Mouse (Mus musculus) hindbrain, postnatal 0 days (tissue): ENCODE measurements around the gene Gfpt2. TPM values are rescaled to one million over a fixed set of nuclear protein-coding genes. Genes with fewer than 3 reads are reported as not detected.
"Not testable (repeated sequence)": the region's sequence is repeated elsewhere in the genome, so short reads cannot be mapped to it uniquely, and the experiment has no call there.

Source experiments
- ATAC-seq: fragments of 200-750 bp; cut with Nextera tagmentation; 2 replicates; pipeline ENCODE4 v1.8.0; 2017; ENCODE audit warnings: mild to moderate bottlenecking, moderate TSS enrichment, moderate library complexity
- DNase-seq: peaks from one replicate; pipeline ENCODE4 v3.0.0-alpha.2; 2015; ENCODE audit warnings: low spot score
- H3K27ac ChIP-seq: fragments of 300-500 bp; sonication (generic); 2 replicates; pipeline ENCODE4 v1.5.1; 2014; ENCODE audit warnings: mild to moderate bottlenecking
- H3K27me3 ChIP-seq: fragments of 300-500 bp; sonication (generic); 2 replicates; pipeline ENCODE4 v1.6.1; 2014; ENCODE audit warnings: low read length, mixed read lengths; ENCODE audit not compliant: insufficient read depth
- H3K36me3 ChIP-seq: fragments of 300-500 bp; sonication (generic); 2 replicates; pipeline ENCODE4 v1.6.1; 2014; ENCODE audit warnings: low read length, mixed read lengths; ENCODE audit not compliant: insufficient read depth
- H3K4me1 ChIP-seq: fragments of 300-500 bp; sonication (generic); 2 replicates; pipeline ENCODE4 v1.6.1; 2014; ENCODE audit warnings: antibody characterized with exemption, low read length, mixed read lengths; ENCODE audit not compliant: insufficient read depth
- H3K4me2 ChIP-seq: fragments of 300-500 bp; sonication (generic); 2 replicates; pipeline ENCODE4 v1.6.1; 2014; ENCODE audit warnings: low read depth, mild to moderate bottlenecking, low read length, moderate library complexity, mixed read lengths
- H3K4me3 ChIP-seq: fragments of 300-500 bp; sonication (generic); 2 replicates; pipeline ENCODE4 v1.5.1; 2014; ENCODE audit warnings: low read length
- H3K9ac ChIP-seq: fragments of 300-500 bp; sonication (generic); replicated peaks from 2 replicates; pipeline ENCODE4 v1.6.1; 2014; ENCODE audit warnings: mild to moderate bottlenecking, low read length, moderate library complexity, mixed read lengths
- H3K9me3 ChIP-seq: fragments of 300-500 bp; sonication (generic); 2 replicates; pipeline ENCODE4 v1.6.1; 2016; ENCODE audit warnings: low read length, mixed read lengths
- CTCF ChIP-seq: IDR thresholded peaks from 2 replicates; pipeline ENCODE4 v1.5.1; 2016; ENCODE audit warnings: antibody characterized with exemption, control low read depth, low read depth
- WGBS: fragments of 180-500 bp; shearing (Covaris S2); extraction: QIAGEN DNeasy Blood & Tissue Kit; methylation state at CpG from one replicate; pipeline ENCODE4 v1.1.7; 2014; 5-methylcytosine and 5-hydroxymethylcytosine counted together
- polyA plus RNA-seq: library from polyadenylated mRNA; unstranded; fragments of >200 nt; fragmentation: Nextera tagmentation; extraction: Ambion mirVana; gene quantifications from 2 replicates; pipeline ENCODE4 v1.2.1, GENCODE M21; 2015
- total RNA-seq: library from RNA; depleted of rRNA; stranded (reverse); fragments of >200 nt; gene quantifications from 2 replicates; pipeline ENCODE4 v1.2.3, GENCODE M21; 2014

Gene Gfpt2
- total and polyA plus RNA-seq, 2 experiments from 2014 or later: 2.5 to 5.0 TPM

- no peak overlapping the region for H3K4me3 ChIP-seq
- no peaks in the 10 kb centered on the region for H3K27me3 ChIP-seq
- DNase-seq: no peak
- no peak overlapping the region for H3K9ac ChIP-seq
- no peak for ATAC-seq
- H3K9me3 ChIP-seq: no peaks in the 10 kb centered on the region
- 0 out of 2 replicates have a peak, but pooled peaks cover 4% of the 10 kb centered on the region for H3K4me1 ChIP-seq
- TF ChIP-seq CTCF: no peak
- H3K36me3 ChIP-seq: no peaks in the 10 kb centered on the region
- H3K4me2 ChIP-seq: no peak overlapping the region
- WGBS: 76% methylated on average over 5 of the region's 5 CpGs
- no peak overlapping the region for H3K27ac ChIP-seq
Observed at GRCm38 (mm10) chr11:49761130-49761529, 32.8 kb upstream of the Gfpt2 start.

GRCm38 (mm10) chr11:49763555-49763954, 30.4 kb upstream of the Gfpt2 start:
- Histone ChIP-seq H3K4me2 (no peak overlapping the region), H3K27ac (0 out of 2 replicates have a peak overlapping the region, but pooled peaks have one; percentile 23), H3K9me3 (no peaks in the 10 kb centered on the region), H3K4me1 (0 out of 2 replicates have a peak, but pooled peaks cover 4% of the 10 kb centered on the region), H3K27me3 (no peaks in the 10 kb centered on the region), H3K9ac (no peak overlapping the region), H3K4me3 (no peak overlapping the region), H3K36me3 (no peaks in the 10 kb centered on the region)
- ATAC-seq (no peak), DNase-seq (no peak)
- TF ChIP-seq CTCF: no peak

- no peaks in the 10 kb centered on the region for H3K27me3 ChIP-seq
Observed at GRCm38 (mm10) chr11:49764023-49764422, 30.0 kb upstream of the Gfpt2 start.

GRCm38 (mm10) chr11:49764639-49765299, 29.2 kb upstream of the Gfpt2 start:
- H3K4me1 ChIP-seq: 0 out of 2 replicates have a peak, but pooled peaks cover 4% of the 10 kb centered on the region
- DNase-seq (peak; percentile 68), ATAC-seq (peak; percentile 92)
- no peaks in the 10 kb centered on the region for H3K36me3 ChIP-seq
- H3K9ac ChIP-seq: 0 out of 2 replicates have a peak overlapping the region, but pooled peaks have one; percentile 4
- 17% methylated on average over 7 of the region's 8 CpGs for WGBS
- H3K27me3 ChIP-seq: no peaks in the 10 kb centered on the region
- no peak overlapping the region for H3K4me3 ChIP-seq
- H3K4me2 ChIP-seq: peak overlapping the region; percentile 13; the same call in 1 of the 2 replicates
- H3K9me3 ChIP-seq: no peaks in the 10 kb centered on the region
- no peak for TF ChIP-seq CTCF
- H3K27ac ChIP-seq: peak overlapping the region; percentile 17

More at GRCm38 (mm10) chr11:49764023-49764422, 30.0 kb upstream of the Gfpt2 start:
- ATAC-seq: no peak
- 64% methylated on average over 4 of the region's 4 CpGs for WGBS
- H3K36me3 ChIP-seq: no peaks in the 10 kb centered on the region
- DNase-seq: no peak
- no peak overlapping the region for H3K4me3 ChIP-seq
- 0 out of 2 replicates have a peak, but pooled peaks cover 4% of the 10 kb centered on the region for H3K4me1 ChIP-seq
- H3K9me3 ChIP-seq: no peaks in the 10 kb centered on the region
- H3K4me2 ChIP-seq: no peak overlapping the region
- TF ChIP-seq CTCF: no peak
- 0 out of 2 replicates have a peak overlapping the region, but pooled peaks have one; percentile 17 for H3K27ac ChIP-seq
- no peak overlapping the region for H3K9ac ChIP-seq

DNA sequence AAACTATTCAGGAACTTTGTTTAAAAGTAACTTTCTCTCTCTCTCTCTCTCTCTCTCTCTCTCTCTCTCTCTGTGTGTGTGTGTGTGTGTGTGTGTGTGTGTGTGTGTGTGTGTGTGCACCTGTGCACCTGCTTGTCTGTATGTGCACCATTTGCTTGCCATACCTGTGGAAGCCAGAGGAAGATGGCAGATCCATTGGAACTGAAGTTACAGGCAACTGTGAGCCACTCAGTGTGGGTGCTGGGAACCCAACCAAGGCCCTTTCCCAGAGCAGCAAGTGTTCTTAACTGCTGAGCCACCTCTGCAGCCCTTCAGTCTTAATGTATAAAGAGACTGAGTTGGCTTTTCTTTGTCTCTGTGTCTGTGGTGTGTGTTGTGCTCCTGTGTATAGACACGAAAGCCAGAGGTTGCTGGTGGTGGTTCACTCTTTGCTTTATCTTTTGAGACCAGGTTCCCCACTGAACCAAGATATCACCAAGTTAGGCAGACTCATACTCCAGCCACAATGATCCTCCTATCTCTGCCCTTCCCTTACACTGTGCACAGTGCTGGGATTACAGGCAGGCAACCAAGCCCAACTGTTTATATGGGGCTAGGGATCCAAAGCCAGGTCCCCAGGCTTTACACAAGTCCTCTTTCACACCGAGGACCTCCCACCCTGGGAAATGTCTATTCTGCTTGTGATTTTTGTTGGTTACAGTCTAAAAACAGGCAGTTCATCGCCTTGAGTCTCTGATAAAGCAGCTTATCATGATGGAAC, 28.4 kb upstream of the Gfpt2 start:
- H3K27me3 ChIP-seq: no peaks in the 10 kb centered on the region
- H3K9ac ChIP-seq: no peak overlapping the region
- no peak for TF ChIP-seq CTCF
- H3K36me3 ChIP-seq: no peaks in the 10 kb centered on the region
- DNase-seq (no peak), ATAC-seq (no peak)
- H3K4me2 ChIP-seq: no peak overlapping the region
- H3K4me3 ChIP-seq: no peak overlapping the region
- H3K27ac ChIP-seq: no peak overlapping the region
- 0 out of 2 replicates have a peak, but pooled peaks cover 4% of the 10 kb centered on the region for H3K4me1 ChIP-seq
- no peaks in the 10 kb centered on the region for H3K9me3 ChIP-seq
- 87% methylated on average over 3 of the region's 3 CpGs for WGBS

DNA sequence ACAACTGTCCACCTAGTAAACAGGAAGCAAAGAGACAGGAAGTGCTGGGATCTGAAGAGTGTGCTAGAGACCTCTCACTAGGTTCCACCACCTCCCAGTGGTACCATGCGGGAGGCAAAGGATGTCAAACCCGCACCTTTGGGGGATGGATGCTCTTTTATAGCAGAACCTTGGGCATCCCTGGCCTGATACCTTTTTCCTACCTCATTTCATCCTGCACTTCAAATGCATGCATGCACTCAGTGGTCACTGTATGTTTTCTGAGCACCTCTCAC, 27.9 kb upstream of the Gfpt2 start:
- Histone ChIP-seq H3K4me2 (no peak overlapping the region), H3K27ac (no peak overlapping the region), H3K9me3 (no peaks in the 10 kb centered on the region), H3K36me3 (no peaks in the 10 kb centered on the region), H3K9ac (no peak overlapping the region), H3K4me3 (no peak overlapping the region), H3K4me1 (0 out of 2 replicates have a peak, but pooled peaks cover 4% of the 10 kb centered on the region), H3K27me3 (no peaks in the 10 kb centered on the region)
- 92% methylated on average over 2 of the region's 2 CpGs for WGBS
- ATAC-seq (no peak), DNase-seq (no peak)
- TF ChIP-seq CTCF: no peak

DNA sequence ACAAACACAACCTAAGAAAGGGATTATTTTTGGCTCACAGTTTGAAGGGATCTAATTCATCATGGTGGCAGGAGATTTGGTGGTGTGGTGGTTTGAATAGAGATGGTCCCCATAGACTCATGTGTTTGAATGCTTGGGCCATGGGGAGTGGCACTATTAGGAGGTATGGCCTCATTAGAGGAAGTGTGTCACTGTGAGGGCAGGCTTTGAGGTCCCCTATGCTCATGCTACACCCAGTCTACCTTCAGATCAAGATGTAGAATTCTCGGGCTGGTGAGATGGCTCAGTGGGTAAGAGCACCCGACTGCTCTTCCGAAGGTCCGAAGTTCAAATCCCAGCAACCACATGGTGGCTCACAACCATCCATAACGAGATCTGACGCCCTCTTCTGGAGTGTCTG, 26.5 kb upstream of the Gfpt2 start:
- WGBS: 93% methylated on average over 4 of the region's 6 CpGs
- ATAC-seq, H3K27ac ChIP-seq, H3K4me2 ChIP-seq, H3K27me3 ChIP-seq, H3K4me3 ChIP-seq, DNase-seq, H3K9ac ChIP-seq, H3K36me3 ChIP-seq, H3K9me3 ChIP-seq, H3K4me1 ChIP-seq: not testable (repeated sequence)
